Mouse (Mus musculus): ENCODE data around the gene Ubash3b. TPM values are rescaled to one million over a fixed set of nuclear protein-coding genes. Genes with fewer than 3 reads are reported as not detected.

Ubash3b gene
- polyA plus RNA-seq, 2 experiments, result 6.1 to 10.3 TPM

DNA sequence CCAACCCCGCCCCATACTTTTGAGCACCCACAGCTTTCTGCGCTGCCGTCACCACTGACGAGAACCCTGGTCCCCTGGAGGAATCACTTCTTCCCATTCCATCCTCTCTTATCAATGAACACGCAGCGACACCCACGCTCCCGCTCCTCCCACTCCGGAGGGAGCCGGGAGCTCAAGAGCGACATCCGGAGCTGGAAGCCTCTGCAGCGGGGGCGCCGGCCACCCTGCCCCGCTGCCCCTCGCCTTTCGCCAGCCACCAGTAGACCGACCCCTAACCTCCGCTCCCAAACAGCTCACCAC is 4.8 kb downstream of the Ubash3b start:
- no peak overlapping the region for H3K27ac ChIP-seq (replicated peaks; ENCODE audit: low read depth, low read length)
- ATAC-seq (ENCODE audit: low FRiP score, low read depth) (no peak), DNase-seq (ENCODE audit: low spot score) (no peak)
- peak overlapping the region; percentile 75 for H3K4me3 ChIP-seq (replicated peaks; ENCODE audit: low read length)
- H3K4me1 ChIP-seq (ENCODE audit: control insufficient read depth, insufficient read depth, low read length), result peaks cover 9% of the 10 kb centered on the region
- no peaks in the 10 kb centered on the region for H3K9me3 ChIP-seq (ENCODE audit: control insufficient read depth, low read length)
- TF ChIP-seq POLR2A (IDR thresholded peaks at IDR 0.05; ENCODE audit: borderline replicate concordance, extremely low read depth, insufficient read depth, insufficient read length), result no peak
- H3K4me2 ChIP-seq (replicated peaks; ENCODE audit: low read depth, low read length, severe bottlenecking), result peak overlapping the region; percentile 77
- H3K9ac ChIP-seq (ENCODE audit: low read depth, low read length, severe bottlenecking), result peak overlapping the region; percentile 69
- WGBS, result 0% methylated on average over 17 of the region's 20 CpGs
- no peaks in the 10 kb centered on the region for H3K36me3 ChIP-seq (ENCODE audit: control insufficient read depth, insufficient read depth, low read length)
- H3K27me3 ChIP-seq (ENCODE audit: control insufficient read depth, insufficient read depth, low read length), result peaks cover 10% of the 10 kb centered on the region; the same call in 1 of the 2 replicates

DNA sequence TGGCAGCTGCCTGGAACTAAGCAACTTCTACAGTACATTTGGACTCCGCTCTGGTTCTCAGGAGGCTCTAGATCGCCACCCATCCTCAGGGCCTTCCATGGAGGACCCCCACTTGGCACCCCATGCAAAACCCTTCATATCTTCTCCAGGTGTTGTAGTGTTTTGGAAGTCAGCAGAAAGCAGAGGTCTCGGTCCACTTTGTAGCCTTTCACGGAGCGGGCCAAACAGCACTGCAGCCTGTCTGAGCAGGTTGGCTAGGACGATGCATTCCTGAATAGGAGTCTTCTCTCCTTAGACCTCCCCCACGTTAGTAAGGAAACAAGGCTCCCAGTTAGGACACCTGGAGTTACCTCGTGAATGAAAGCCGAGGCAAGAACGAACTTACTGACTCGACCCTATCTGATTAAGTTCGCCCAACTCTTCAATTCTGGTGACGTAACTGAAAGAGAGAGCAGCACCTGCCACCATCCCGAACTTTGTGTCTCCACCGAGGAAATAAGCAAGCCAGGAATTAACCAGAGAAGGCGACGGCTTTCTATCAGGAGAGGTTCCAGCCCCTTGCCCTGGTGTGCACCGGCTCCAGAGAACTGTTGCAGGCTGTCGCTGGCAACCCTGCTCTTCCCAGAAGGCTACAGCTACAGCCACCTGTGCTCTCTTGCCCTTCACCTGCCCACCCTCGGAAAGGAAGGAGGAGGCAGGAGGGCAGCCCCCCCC is 5.3 kb downstream of the Ubash3b start:
- Histone ChIP-seq H3K9ac (ENCODE audit: low read depth, low read length, severe bottlenecking) (peak overlapping the region; percentile 69; the same call in 1 of the 2 replicates), H3K27ac (replicated peaks; ENCODE audit: low read depth, low read length) (no peak overlapping the region)
- WGBS, result 20% methylated on average over 19 of the region's 20 CpGs

DNA sequence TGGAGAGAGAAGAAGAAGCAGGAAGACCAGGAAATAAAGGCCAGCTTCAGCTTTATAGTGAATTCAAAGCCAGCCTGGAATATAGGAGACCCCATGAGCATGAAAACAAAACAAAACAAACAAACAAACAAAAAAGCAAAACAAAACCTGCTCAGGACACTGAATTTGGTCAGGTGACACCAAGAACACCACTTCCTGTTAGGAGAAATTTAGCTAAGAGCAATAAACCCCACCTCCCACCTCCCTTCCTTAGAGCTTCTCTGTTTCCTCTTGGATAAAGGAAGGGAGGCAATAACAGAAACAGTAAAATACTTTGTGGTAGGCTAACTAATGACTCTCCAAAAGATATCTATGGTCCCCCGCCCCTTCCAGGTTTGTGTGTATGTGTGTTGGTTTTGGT is 7.5 kb downstream of the Ubash3b start:
- no peak for DNase-seq (ENCODE audit: low spot score)
- Histone ChIP-seq H3K9ac (ENCODE audit: low read depth, low read length, severe bottlenecking) (no peak overlapping the region), H3K4me3 (replicated peaks; ENCODE audit: low read length) (no peak overlapping the region), H3K4me1 (ENCODE audit: control insufficient read depth, insufficient read depth, low read length) (peaks cover 9% of the 10 kb centered on the region), H3K4me2 (replicated peaks; ENCODE audit: low read depth, low read length, severe bottlenecking) (no peak overlapping the region), H3K36me3 (ENCODE audit: control insufficient read depth, insufficient read depth, low read length) (no peaks in the 10 kb centered on the region), H3K9me3 (ENCODE audit: control insufficient read depth, low read length) (no peaks in the 10 kb centered on the region), H3K27me3 (ENCODE audit: control insufficient read depth, insufficient read depth, low read length) (peaks cover 10% of the 10 kb centered on the region; the same call in 1 of the 2 replicates), H3K27ac (replicated peaks; ENCODE audit: low read depth, low read length) (no peak overlapping the region)
- TF ChIP-seq POLR2A (IDR thresholded peaks at IDR 0.05; ENCODE audit: borderline replicate concordance, extremely low read depth, insufficient read depth, insufficient read length), result no peak
- ATAC-seq (ENCODE audit: low FRiP score, low read depth), result no peak
- 85% methylated on average over 1 of the region's 1 CpGs for WGBS

More for the DNA sequence above, 5.3 kb downstream of the Ubash3b start:
- Histone ChIP-seq H3K4me1 (ENCODE audit: control insufficient read depth, insufficient read depth, low read length) (peaks cover 9% of the 10 kb centered on the region), H3K4me2 (replicated peaks; ENCODE audit: low read depth, low read length, severe bottlenecking) (peak overlapping the region; percentile 77), H3K4me3 (replicated peaks; ENCODE audit: low read length) (peak overlapping the region; percentile 75), H3K9me3 (ENCODE audit: control insufficient read depth, low read length) (no peaks in the 10 kb centered on the region), H3K27me3 (ENCODE audit: control insufficient read depth, insufficient read depth, low read length) (peaks cover 10% of the 10 kb centered on the region; the same call in 1 of the 2 replicates), H3K36me3 (ENCODE audit: control insufficient read depth, insufficient read depth, low read length) (no peaks in the 10 kb centered on the region)
- DNase-seq (ENCODE audit: low spot score), result no peak
- TF ChIP-seq POLR2A (IDR thresholded peaks at IDR 0.05; ENCODE audit: borderline replicate concordance, extremely low read depth, insufficient read depth, insufficient read length), result no peak
- ATAC-seq (ENCODE audit: low FRiP score, low read depth), result no peak

DNA sequence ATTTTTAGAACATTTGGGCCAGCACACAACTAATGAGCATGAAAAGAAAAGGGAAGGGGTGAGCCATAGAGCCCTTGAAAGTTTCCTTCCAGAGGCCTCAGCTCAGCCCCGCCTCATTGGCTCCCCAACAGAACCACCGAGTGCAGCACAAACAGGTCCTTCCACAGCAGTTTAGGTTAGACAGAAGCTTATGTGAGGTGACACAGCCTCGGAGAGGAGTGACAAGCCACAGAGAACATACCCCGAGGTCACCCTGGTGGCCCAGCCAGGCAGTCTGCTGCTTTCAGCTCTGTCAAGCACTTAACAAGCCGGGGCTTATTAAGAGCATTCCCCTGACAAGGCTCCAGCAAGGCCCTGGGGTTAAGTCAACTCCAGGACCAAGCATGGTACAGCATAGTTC is 8.4 kb downstream of the Ubash3b start:
- Histone ChIP-seq H3K9me3 (ENCODE audit: control insufficient read depth, low read length) (no peaks in the 10 kb centered on the region), H3K4me3 (replicated peaks; ENCODE audit: low read length) (no peak overlapping the region), H3K9ac (ENCODE audit: low read depth, low read length, severe bottlenecking) (no peak overlapping the region), H3K27me3 (ENCODE audit: control insufficient read depth, insufficient read depth, low read length) (peaks cover 10% of the 10 kb centered on the region; the same call in 1 of the 2 replicates), H3K4me1 (ENCODE audit: control insufficient read depth, insufficient read depth, low read length) (peaks cover 9% of the 10 kb centered on the region), H3K36me3 (ENCODE audit: control insufficient read depth, insufficient read depth, low read length) (no peaks in the 10 kb centered on the region), H3K27ac (replicated peaks; ENCODE audit: low read depth, low read length) (no peak overlapping the region), H3K4me2 (replicated peaks; ENCODE audit: low read depth, low read length, severe bottlenecking) (no peak overlapping the region)
- 23% methylated on average over 5 of the region's 5 CpGs for WGBS
- no peak for DNase-seq (ENCODE audit: low spot score)
- no peak for ATAC-seq (ENCODE audit: low FRiP score, low read depth)
- no peak for TF ChIP-seq POLR2A (IDR thresholded peaks at IDR 0.05; ENCODE audit: borderline replicate concordance, extremely low read depth, insufficient read depth, insufficient read length)

DNA sequence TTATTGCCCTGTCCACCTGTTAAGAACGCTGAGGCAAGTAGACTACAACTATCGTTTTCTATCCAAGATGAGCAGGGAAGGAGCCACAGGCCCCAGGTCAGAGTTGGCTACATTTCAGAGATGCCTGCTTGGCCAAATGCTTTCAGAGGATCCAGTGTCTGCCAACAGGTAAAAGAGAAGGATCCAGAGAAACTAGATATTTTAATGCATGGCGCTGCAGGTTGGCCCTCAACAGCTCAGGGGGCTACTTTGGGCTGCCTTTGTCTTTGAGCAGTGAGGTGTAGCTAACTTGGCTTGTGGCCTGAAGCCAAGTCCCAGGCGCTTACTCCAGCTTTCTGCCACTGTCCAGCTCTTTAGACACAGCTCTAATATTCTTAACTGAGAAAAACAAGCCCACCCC is 10.0 kb downstream of the Ubash3b start:
- Histone ChIP-seq H3K9me3 (ENCODE audit: control insufficient read depth, low read length) (no peaks in the 10 kb centered on the region), H3K4me2 (replicated peaks; ENCODE audit: low read depth, low read length, severe bottlenecking) (no peak overlapping the region)
- DNase-seq (ENCODE audit: low spot score), result no peak

More for the DNA sequence above, 10.0 kb downstream of the Ubash3b start:
- Histone ChIP-seq H3K4me3 (replicated peaks; ENCODE audit: low read length) (no peak overlapping the region), H3K27me3 (ENCODE audit: control insufficient read depth, insufficient read depth, low read length) (peaks cover 7% of the 10 kb centered on the region; the same call in 1 of the 2 replicates), H3K27ac (replicated peaks; ENCODE audit: low read depth, low read length) (no peak overlapping the region), H3K36me3 (ENCODE audit: control insufficient read depth, insufficient read depth, low read length) (no peaks in the 10 kb centered on the region), H3K4me1 (ENCODE audit: control insufficient read depth, insufficient read depth, low read length) (peaks cover 7% of the 10 kb centered on the region), H3K9ac (ENCODE audit: low read depth, low read length, severe bottlenecking) (no peak overlapping the region)
- TF ChIP-seq POLR2A (IDR thresholded peaks at IDR 0.05; ENCODE audit: borderline replicate concordance, extremely low read depth, insufficient read depth, insufficient read length), result no peak
- WGBS, result 91% methylated on average over 3 of the region's 4 CpGs
- no peak for ATAC-seq (ENCODE audit: low FRiP score, low read depth)

All from limb, embryonic 14.5 days (tissue).